Mouse (Mus musculus) G1E (cell line): Measurements from ENCODE around the gene Pqlc2.

Experiments
- CTCF ChIP-seq: IDR thresholded peaks from 2 replicates; pipeline ENCODE4 v1.5.1; 2012; ENCODE audit warnings: low read depth, low read length, inconsistent platforms, mixed read lengths
- POLR2AphosphoS5 ChIP-seq: IDR thresholded peaks from 2 replicates; pipeline ENCODE4 v1.6.1; 2012; ENCODE audit warnings: low read depth, low read length, inconsistent platforms; ENCODE audit not compliant: insufficient replicate concordance
- TAL1 ChIP-seq: conservative IDR thresholded peaks from 2 replicates; pipeline ENCODE4 v1.6.1; 2012; ENCODE audit warnings: low read depth, low read length, inconsistent platforms, mixed read lengths

DNA sequence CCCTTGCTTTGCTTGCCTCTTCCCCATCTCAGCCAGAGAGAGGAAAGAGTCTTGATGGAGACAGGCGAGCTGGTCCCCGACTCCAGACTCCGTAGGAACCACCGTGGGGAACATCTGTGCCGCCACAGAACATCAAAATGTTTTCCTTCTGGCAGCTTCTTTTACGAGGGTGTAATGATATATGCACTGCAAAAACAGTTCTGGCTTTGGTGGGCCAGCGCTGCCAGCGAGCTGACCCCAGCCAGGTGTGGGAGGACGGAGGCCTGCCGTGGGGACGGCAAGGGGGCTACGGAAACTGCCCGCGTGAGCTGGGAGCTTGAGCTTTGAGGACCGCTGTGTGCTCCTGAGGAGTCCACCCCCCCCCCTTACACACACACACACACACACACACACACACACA, 25.6 kb downstream of the Pqlc2 start:
- no peak for TF ChIP-seq CTCF
- TF ChIP-seq TAL1 = no peak
- TF ChIP-seq POLR2AphosphoS5 = no peak
